Mouse (Mus musculus) limb, embryonic 15.5 days (tissue): Measurements from ENCODE around the gene Bcl7c. TPM values are rescaled to one million over a fixed set of nuclear protein-coding genes. Genes with fewer than 3 reads are reported as not detected.
"Not testable (repeated sequence)": the region's sequence is repeated elsewhere in the genome, so short reads cannot be mapped to it uniquely, and the experiment has no call there.

Source experiments
- ATAC-seq: fragments of 200-750 bp; cut with Nextera tagmentation; 2 replicates; pipeline ENCODE4 v1.8.0; 2017; ENCODE audit warnings: low read depth, moderate TSS enrichment; ENCODE audit not compliant: insufficient number of reproducible peaks, low FRiP score, low TSS enrichment
- H3K27ac ChIP-seq: fragments of 300-500 bp; sonication (generic); 2 replicates; pipeline ENCODE4 v1.5.1; 2015; ENCODE audit warnings: moderate library complexity, mild to moderate bottlenecking, inconsistent platforms
- H3K27me3 ChIP-seq: fragments of 300-500 bp; sonication (generic); 2 replicates; pipeline ENCODE4 v1.6.1; 2015; ENCODE audit warnings: inconsistent platforms
- H3K36me3 ChIP-seq: fragments of 300-500 bp; sonication (generic); 2 replicates; pipeline ENCODE4 v1.6.1; 2015; ENCODE audit warnings: inconsistent platforms
- H3K4me1 ChIP-seq: fragments of 300-500 bp; sonication (generic); 2 replicates; pipeline ENCODE4 v1.6.1; 2015; ENCODE audit warnings: inconsistent platforms
- H3K4me2 ChIP-seq: fragments of 300-500 bp; sonication (generic); 2 replicates; pipeline ENCODE4 v1.6.1; 2015; ENCODE audit warnings: mild to moderate bottlenecking, inconsistent platforms
- H3K4me3 ChIP-seq: fragments of 300-500 bp; sonication (generic); 2 replicates; pipeline ENCODE4 v1.5.1; 2015; ENCODE audit warnings: mild to moderate bottlenecking, inconsistent platforms
- H3K9ac ChIP-seq: fragments of 300-500 bp; sonication (generic); 2 replicates; pipeline ENCODE4 v1.6.1; 2015; ENCODE audit warnings: inconsistent platforms
- H3K9me3 ChIP-seq: fragments of 300-500 bp; sonication (generic); 2 replicates; pipeline ENCODE4 v1.6.1; 2016; ENCODE audit warnings: inconsistent platforms
- WGBS: fragments of 180-500 bp; shearing (Covaris S2); methylation state at CpG from one replicate; pipeline ENCODE4 v1.1.7; 2015; 5-methylcytosine and 5-hydroxymethylcytosine counted together
- polyA plus RNA-seq: library from polyadenylated mRNA; unstranded; fragments of >200 nt; fragmentation: Nextera tagmentation; extraction: Ambion mirVana; gene quantifications from 2 replicates; pipeline ENCODE4 v1.2.1, GENCODE M21; 2015

Gene Bcl7c
- polyA plus RNA-seq, 1 experiment from 2014 or later: 90.5 TPM

DNA sequence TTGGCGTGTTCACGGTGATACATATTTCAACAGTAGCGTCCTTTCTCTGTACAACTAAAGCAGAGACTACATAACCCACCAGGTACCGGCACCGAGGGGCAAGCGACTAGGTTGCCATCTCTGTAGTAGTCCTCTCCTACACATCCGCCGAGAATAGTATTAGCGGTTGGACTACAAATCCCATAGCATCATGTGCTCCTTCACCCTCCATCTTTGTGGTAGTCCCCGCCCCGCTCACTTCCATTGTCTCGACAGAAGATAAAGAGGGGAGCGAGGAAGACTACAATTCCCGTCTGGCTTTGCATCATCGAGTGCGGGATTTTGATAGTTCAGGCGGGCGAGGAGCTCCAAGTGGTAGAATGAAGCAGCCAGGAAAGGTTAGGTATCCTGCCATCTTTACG lies 36.5 kb upstream of the Bcl7c start:
- H3K9me3 ChIP-seq: no peaks in the 10 kb centered on the region
- peak overlapping the region; percentile 28; the same call in 1 of the 2 replicates for H3K9ac ChIP-seq
- H3K27me3 ChIP-seq: no peaks in the 10 kb centered on the region
- H3K4me2 ChIP-seq: peak overlapping the region; percentile 90
- WGBS: under 1% methylated on average over 19 of the region's 19 CpGs
- H3K4me3 ChIP-seq: peak overlapping the region; percentile 87
- H3K4me1 ChIP-seq: peaks cover 25% of the 10 kb centered on the region
- ATAC-seq: peak; percentile 80
- H3K36me3 ChIP-seq: peaks cover 24% of the 10 kb centered on the region
- H3K27ac ChIP-seq: peak overlapping the region; percentile 90

DNA sequence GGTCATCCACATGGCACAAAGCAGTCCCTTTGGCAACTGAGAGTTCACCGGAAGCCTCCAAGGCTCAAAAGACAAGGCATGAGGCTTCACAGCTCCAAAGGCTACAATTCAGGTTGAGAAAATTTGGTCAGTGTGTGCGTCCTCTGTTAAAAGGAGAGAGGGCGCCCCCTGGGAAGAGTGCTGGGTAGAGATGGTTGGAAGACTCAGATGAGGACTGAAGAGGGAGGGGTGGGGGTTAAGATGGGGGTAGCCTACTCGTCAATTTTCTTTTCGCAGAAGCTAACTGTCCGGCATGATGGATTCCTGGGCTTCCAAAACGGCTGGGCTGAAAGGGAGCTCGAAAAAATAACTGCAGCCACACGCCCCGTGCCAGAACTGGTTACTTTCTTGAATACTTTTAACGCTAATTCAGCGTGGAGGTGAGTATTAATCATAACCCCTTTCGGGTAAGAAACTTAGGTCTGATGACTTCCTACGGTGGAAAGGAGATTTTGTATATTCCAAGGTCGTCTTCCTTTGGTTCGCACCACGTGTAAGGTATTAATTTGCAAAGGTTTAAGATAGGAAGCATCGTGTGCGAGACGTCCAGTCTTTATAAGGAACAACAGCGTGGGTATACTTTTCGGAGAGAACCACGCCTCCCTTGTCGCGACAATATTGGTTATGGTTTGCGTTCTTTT lies 35.8 kb upstream of the Bcl7c start, which contains the start of gene Fbxl19:
TSS of gene Fbxl19 (plus strand) at position 178 of the 680 bp plus-strand sequence.
- no peak for ATAC-seq
- peaks cover 17% of the 10 kb centered on the region for H3K36me3 ChIP-seq

DNA sequence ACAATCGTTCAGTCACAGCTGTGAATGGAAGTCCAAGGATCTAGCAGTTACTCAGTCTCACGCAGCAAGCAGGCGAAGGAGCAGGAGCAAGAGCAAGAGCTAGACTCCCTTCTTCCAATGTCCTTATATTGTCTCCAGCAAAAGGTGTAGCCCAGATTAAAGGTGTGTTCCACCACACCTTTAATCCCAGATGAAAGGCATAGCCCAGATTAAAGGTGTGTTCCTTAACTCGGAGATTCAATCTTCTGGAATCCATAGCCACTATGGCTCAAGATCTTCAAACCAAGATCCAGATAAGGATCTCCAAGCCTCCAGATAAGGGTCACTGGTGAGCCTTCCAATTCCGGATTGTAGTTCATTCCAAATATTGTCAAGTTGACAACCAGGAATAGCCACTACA lies 23.3 kb upstream of the Bcl7c start, which contains the start of gene Ctf2:
TSS of gene Ctf2 (minus strand) at position 101 of the 400 bp plus-strand sequence.
- ATAC-seq, H3K27ac ChIP-seq, H3K4me3 ChIP-seq, H3K4me1 ChIP-seq, H3K36me3 ChIP-seq, H3K4me2 ChIP-seq, H3K9me3 ChIP-seq, H3K9ac ChIP-seq, H3K27me3 ChIP-seq: not testable (repeated sequence)
- no CpG with 5 or more reads among the region's 5 CpGs for WGBS

More for the DNA sequence above, 35.8 kb upstream of the Bcl7c start, which contains the start of gene Fbxl19:
- H3K9me3 ChIP-seq: no peaks in the 10 kb centered on the region
- peak within 1 kb of the TSS; percentile 87 for H3K4me3 ChIP-seq
- H3K4me2 ChIP-seq: peak within 1 kb of the TSS; percentile 90
- no peaks in the 10 kb centered on the region for H3K27me3 ChIP-seq
- H3K4me1 ChIP-seq: peaks cover 22% of the 10 kb centered on the region
- WGBS: under 1% methylated on average over 26 of the region's 26 CpGs
- H3K9ac ChIP-seq: peak within 1 kb of the TSS; percentile 28; the same call in 1 of the 2 replicates
- H3K27ac ChIP-seq: peak within 1 kb of the TSS; percentile 90

DNA sequence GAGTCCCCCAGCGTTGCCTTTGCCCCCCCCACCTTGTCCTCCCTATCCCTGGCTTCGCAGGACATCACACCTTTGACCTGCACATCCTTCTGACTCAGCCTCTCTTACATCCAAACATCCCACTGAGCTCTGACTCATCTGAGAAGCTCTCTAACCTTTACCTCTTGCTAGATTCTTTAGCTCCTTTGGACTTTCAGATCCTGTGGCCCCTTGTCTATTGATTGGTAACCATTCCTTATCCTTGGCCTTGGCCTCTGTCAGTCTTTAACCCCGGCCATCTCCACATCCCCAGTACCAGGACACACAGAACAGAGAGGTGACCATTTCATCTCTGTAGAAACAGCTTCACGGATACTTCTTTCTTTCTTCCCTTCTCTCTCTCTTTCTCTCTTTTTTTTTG lies 21.4 kb upstream of the Bcl7c start:
- Histone ChIP-seq H3K27me3 (no peaks in the 10 kb centered on the region), H3K9me3 (no peaks in the 10 kb centered on the region), H3K36me3 (no peaks in the 10 kb centered on the region), H3K9ac (no peak overlapping the region), H3K4me3 (no peak overlapping the region), H3K4me1 (no peaks in the 10 kb centered on the region), H3K4me2 (no peak overlapping the region), H3K27ac (no peak overlapping the region)
- no peak for ATAC-seq
- 65% methylated on average over 4 of the region's 4 CpGs for WGBS

DNA sequence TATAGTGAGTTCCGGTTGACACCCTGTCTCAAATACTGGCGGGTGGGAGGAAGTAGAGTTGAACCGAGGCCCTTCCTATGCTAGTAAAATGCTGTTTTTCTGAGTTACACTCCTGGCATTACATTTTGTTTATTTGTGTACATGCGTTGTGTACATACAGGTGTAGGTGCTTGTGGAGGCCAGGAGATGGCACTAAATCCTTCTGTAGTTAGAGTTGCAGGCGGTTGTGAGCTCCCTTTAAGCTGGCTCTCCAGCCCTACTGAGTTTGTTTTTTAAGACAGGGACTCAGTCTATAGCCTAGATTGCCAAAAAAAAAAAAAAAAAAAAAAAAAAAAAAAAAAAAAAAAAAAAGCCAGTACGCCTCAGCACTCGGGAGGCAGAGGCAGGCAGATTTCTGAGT lies 19.2 kb upstream of the Bcl7c start:
- WGBS: 80% methylated on average over 7 of the region's 7 CpGs
- no peak overlapping the region for H3K9ac ChIP-seq
- no peak for ATAC-seq
- no peak overlapping the region for H3K4me2 ChIP-seq
- no peaks in the 10 kb centered on the region for H3K36me3 ChIP-seq
- no peaks in the 10 kb centered on the region for H3K9me3 ChIP-seq
- no peaks in the 10 kb centered on the region for H3K4me1 ChIP-seq
- H3K27ac ChIP-seq: no peak overlapping the region
- H3K4me3 ChIP-seq: no peak overlapping the region
- H3K27me3 ChIP-seq: no peaks in the 10 kb centered on the region

DNA sequence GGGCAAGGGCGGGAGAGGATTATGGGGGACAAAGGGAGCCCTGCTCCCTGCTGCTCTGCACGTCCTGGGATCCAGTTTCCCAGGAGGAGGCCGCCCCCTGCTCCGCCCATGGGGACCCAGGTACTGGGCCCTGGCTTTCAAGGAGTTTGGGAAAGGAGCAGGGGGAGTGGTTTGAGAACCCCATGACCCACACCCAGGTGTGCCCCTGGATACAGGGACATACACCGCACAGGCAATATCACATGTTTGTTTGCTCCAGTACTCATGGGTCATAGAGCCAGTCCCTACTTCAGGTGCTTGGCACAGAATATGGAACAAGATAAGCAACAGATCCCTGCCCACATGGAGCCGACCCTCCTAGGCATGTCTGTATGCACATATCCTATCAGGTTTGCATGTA lies 17.2 kb upstream of the Bcl7c start:
- Histone ChIP-seq H3K9ac (no peak overlapping the region), H3K27me3 (no peaks in the 10 kb centered on the region), H3K4me3 (no peak overlapping the region), H3K4me2 (no peak overlapping the region), H3K4me1 (no peaks in the 10 kb centered on the region), H3K36me3 (no peaks in the 10 kb centered on the region), H3K27ac (no peak overlapping the region), H3K9me3 (no peaks in the 10 kb centered on the region)
- ATAC-seq: no peak
- whole genome bisulfite sequencing: 58% methylated on average over 6 of the region's 6 CpGs

DNA sequence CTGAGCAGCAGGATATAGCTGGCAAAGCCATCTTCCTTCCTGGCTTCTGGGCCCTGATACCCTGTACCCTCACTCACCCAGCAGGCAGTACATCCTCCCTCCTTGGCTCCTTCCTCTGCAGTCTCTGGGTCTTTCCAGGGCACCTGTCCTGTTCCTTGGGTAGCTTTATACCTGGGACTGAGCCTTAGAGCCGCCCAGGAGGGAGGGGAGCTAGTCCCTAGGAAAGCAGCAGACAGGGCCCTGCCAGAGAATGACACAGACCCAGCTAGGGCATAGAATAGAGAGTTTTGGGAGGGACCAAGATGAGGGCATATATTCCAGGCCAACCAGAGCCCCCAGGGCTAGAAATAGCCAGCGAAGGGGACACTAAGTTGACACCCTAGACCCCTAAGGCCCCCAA lies 16.8 kb upstream of the Bcl7c start:
- H3K4me3 ChIP-seq: no peak overlapping the region
- H3K27ac ChIP-seq: no peak overlapping the region
- no peaks in the 10 kb centered on the region for H3K4me1 ChIP-seq
- H3K27me3 ChIP-seq: no peaks in the 10 kb centered on the region
- no peaks in the 10 kb centered on the region for H3K9me3 ChIP-seq
- no peak overlapping the region for H3K4me2 ChIP-seq
- no peak for ATAC-seq
- no peaks in the 10 kb centered on the region for H3K36me3 ChIP-seq
- no peak overlapping the region for H3K9ac ChIP-seq
- WGBS: 41% methylated on average over 2 of the region's 2 CpGs

DNA sequence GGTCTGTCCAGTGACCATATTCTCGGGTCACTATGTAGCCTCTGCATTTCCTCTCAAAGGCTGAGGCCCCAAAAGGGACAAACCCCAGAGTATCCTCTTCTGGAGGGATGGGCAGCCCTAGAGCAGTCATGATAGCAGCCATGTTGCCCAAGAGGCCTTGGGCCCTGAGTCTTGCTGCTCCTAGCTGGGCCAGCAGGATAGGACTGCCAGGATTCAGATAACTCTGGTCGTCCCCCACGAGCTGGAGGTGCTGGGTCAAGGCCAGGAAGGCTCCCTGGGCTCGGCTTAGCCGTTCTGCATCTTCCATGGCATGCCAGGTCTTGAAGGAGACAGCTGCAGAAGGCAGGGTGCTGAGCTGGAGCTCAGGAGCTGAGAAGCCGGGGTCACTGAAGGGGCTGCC lies 10.5 kb upstream of the Bcl7c start:
- WGBS: 88% methylated on average over 6 of the region's 6 CpGs
- no peak overlapping the region for H3K9ac ChIP-seq
- ATAC-seq: no peak

DNA sequence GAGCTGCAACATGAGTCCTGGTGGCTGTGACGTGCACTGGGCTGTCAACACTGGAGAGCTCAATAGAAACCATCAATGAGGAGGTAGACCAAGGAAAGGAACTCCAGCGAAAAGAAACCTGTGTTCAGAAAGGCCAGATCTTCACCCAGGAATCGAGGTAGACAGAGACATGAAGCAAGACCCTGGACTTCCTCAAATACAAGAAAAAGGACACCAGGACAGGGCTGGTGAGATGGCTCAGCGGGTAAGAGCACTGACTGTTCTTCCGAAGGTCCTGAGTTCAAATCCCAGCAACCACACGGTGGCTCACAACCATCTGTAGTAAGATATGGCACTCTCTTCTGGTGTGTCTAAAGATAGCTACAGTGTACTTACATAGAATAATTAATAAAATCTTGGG lies 9.6 kb upstream of the Bcl7c start:
- H3K27ac ChIP-seq: no peak overlapping the region
- no peak overlapping the region for H3K4me3 ChIP-seq
- H3K4me1 ChIP-seq: peaks cover 22% of the 10 kb centered on the region
- peaks cover 28% of the 10 kb centered on the region for H3K36me3 ChIP-seq
- WGBS: 86% methylated on average over 6 of the region's 6 CpGs
- no peaks in the 10 kb centered on the region for H3K27me3 ChIP-seq
- H3K4me2 ChIP-seq: no peak overlapping the region
- H3K9ac ChIP-seq: no peak overlapping the region
- no peak for ATAC-seq
- no peaks in the 10 kb centered on the region for H3K9me3 ChIP-seq

More for the DNA sequence above, 10.5 kb upstream of the Bcl7c start:
- no peaks in the 10 kb centered on the region for H3K27me3 ChIP-seq
- no peak overlapping the region for H3K4me2 ChIP-seq
- no peak overlapping the region for H3K4me3 ChIP-seq
- H3K9me3 ChIP-seq: no peaks in the 10 kb centered on the region
- peaks cover 28% of the 10 kb centered on the region for H3K36me3 ChIP-seq
- peaks cover 16% of the 10 kb centered on the region for H3K4me1 ChIP-seq
- no peak overlapping the region for H3K27ac ChIP-seq

DNA sequence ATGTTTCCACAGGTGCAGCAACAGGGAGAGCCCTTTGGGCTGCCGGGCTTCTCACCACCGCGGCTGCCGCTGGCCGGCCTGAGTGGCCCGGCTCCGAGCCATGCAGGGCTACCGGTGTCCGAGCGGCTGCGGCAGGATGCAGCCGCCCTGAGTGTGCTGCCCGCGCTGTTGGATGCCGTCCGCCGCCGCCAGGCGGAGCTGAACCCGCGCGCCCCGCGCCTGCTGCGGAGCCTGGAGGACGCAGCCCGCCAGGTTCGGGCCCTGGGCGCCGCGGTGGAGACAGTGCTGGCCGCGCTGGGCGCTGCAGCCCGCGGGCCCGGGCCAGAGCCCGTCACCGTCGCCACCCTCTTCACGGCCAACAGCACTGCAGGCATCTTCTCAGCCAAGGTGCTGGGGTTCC lies 8.3 kb upstream of the Bcl7c start:
- Histone ChIP-seq H3K9me3 (no peaks in the 10 kb centered on the region), H3K4me1 (peaks cover 28% of the 10 kb centered on the region), H3K27me3 (no peaks in the 10 kb centered on the region), H3K9ac (peak overlapping the region; percentile 47; the same call in 1 of the 2 replicates), H3K36me3 (peaks cover 28% of the 10 kb centered on the region), H3K4me3 (peak overlapping the region; percentile 35), H3K4me2 (peak overlapping the region; percentile 63), H3K27ac (no peak overlapping the region)
- WGBS: 4% methylated on average over 41 of the region's 41 CpGs
- ATAC-seq: no peak

DNA sequence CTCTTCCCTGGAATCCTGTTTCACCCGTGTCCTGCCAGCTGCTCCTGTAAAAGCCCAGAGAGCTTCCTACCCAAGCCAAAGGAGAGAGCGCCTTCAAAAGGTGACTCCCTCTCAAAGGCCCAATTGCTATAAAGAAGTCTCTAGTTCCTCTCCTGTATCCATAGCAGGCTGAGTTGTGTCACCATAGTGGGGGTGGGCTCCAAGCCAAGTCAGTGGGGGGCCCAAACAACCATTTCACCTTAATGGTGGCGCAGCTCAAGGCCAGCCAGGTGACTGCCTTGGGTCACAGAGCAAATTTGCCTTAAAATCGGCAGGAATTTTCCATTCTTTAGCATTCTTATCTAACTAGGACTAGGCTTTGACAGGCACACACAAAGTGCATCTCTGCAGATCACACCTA lies 6.1 kb upstream of the Bcl7c start:
- H3K9me3 ChIP-seq: no peaks in the 10 kb centered on the region
- no peak overlapping the region for H3K9ac ChIP-seq
- H3K4me3 ChIP-seq: no peak overlapping the region
- no peak overlapping the region for H3K27ac ChIP-seq
- no peaks in the 10 kb centered on the region for H3K27me3 ChIP-seq
- H3K36me3 ChIP-seq: peaks cover 28% of the 10 kb centered on the region
- H3K4me1 ChIP-seq: peaks cover 43% of the 10 kb centered on the region
- 78% methylated on average over 4 of the region's 4 CpGs for WGBS
- no peak overlapping the region for H3K4me2 ChIP-seq
- no peak for ATAC-seq

DNA sequence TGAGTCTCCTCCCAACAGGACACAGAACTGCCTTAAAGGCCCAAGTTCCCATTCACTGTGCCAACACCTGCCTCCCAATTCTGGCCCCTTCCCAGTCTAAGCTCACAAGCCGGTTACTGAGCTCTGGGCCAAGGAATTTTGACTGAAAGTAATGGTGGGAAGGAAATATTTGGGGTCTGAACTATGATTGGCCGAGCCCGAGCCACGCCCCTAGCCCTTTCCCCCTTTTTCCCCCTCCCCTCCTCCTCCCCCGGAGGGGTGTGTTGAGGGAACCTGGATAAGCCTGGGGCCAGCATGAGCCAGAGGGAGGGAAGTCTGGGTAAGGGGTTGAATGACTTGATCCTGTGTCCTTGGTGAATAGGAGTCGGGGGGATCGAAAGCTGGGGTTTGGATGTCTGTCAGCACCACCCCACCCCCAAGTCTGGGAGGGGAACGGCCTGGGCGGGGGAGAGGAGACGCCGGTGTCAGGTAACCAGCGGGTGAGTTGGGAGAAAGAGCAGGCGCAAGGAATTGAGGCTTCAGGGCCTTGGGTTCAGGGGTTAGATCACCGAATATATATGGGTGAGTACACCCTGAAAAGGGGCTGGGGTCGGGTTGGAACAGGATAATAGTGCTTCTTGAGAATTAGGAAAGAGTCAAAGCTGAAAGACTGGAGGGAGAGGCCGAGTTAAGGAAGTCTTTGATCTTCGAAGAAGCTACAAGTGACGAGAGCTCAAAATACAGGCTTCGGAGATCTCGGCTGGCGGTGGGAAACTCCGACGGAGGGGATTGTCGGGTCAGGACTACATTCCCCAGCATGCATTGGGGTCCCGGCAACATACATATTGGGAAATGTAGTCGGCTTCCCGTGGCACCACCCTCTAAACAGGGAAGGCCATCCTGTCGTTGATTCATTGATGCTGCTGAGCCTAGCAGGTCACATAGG lies 4.0 kb upstream of the Bcl7c start, which contains the start of gene Ctf1:
TSS of gene Ctf1 (plus strand) at position 276 of the 925 bp plus-strand sequence.
- Histone ChIP-seq H3K4me1 (peaks cover 53% of the 10 kb centered on the region), H3K27ac (peak within 1 kb of the TSS; percentile 99), H3K36me3 (peaks cover 15% of the 10 kb centered on the region), H3K9me3 (no peaks in the 10 kb centered on the region), H3K4me3 (peak within 1 kb of the TSS; percentile 50), H3K4me2 (peak within 1 kb of the TSS; percentile 60), H3K9ac (peak within 1 kb of the TSS; percentile 45), H3K27me3 (no peaks in the 10 kb centered on the region)
- ATAC-seq: peak; percentile 82
- 2% methylated on average over 28 of the region's 28 CpGs for WGBS
